In genomic region chr7:66661572-66661971, GRCm38 (mm10) we compare ENCODE assay signal across 8 mouse cellular contexts. TPM values are rescaled to one million over a fixed set of nuclear protein-coding genes. Genes with fewer than 3 reads are reported as not detected.
DNase-seq lines count a peak whose midpoint lies in the region; ATAC-seq and TF ChIP-seq lines count a peak whose summit lies in the region.

No protein-coding gene starts in this region.

- ATAC-seq in CD4-positive, CD25-positive, alpha-beta regulatory T cell, adult 4 months, result peak; percentile 91
- no peak for ATAC-seq in heart, embryonic 11.5 days (replicated peaks; ENCODE audit: insufficient number of reproducible peaks, low FRiP score, low TSS enrichment)
- no peak for ATAC-seq in kidney, postnatal 0 days (replicated peaks; ENCODE audit: low FRiP score, low read depth)
- ATAC-seq in liver, embryonic 11.5 days (replicated peaks; ENCODE audit: low FRiP score), result 0 out of 2 replicates have a peak, but pooled peaks have one; percentile 34
- 0 out of 2 replicates have a peak, but pooled peaks have one; percentile 39 for ATAC-seq in stomach, embryonic 15.5 days (ENCODE audit: insufficient read depth, low FRiP score, low read depth)

- no peaks in the 10 kb centered on the region for H3K27me3 ChIP-seq in erythroblast, embryonic 14.5 days (ENCODE audit: control insufficient read depth)
- no peaks in the 10 kb centered on the region for H3K27me3 ChIP-seq in heart, embryonic 11.5 days (ENCODE audit: control insufficient read depth, insufficient read depth, low read length)
- H3K27me3 ChIP-seq in kidney, postnatal 0 days (ENCODE audit: insufficient read depth, low read length), result no peaks in the 10 kb centered on the region
- H3K27me3 ChIP-seq in liver, embryonic 11.5 days (replicated peaks; ENCODE audit: control insufficient read depth, insufficient read depth, low read length), result no peaks in the 10 kb centered on the region
- no peaks in the 10 kb centered on the region for H3K27me3 ChIP-seq in stomach, embryonic 15.5 days (replicated peaks)

- peaks cover 2% of the 10 kb centered on the region for H3K4me1 ChIP-seq in erythroblast, embryonic 14.5 days (ENCODE audit: control insufficient read depth)
- H3K4me1 ChIP-seq in heart, embryonic 11.5 days (ENCODE audit: control insufficient read depth, insufficient read depth, low read length), result no peaks in the 10 kb centered on the region
- no peaks in the 10 kb centered on the region for H3K4me1 ChIP-seq in kidney, postnatal 0 days (replicated peaks; ENCODE audit: insufficient read depth, low read length)
- H3K4me1 ChIP-seq in liver, embryonic 11.5 days (replicated peaks; ENCODE audit: control insufficient read depth, insufficient read depth, low read length), result no peaks in the 10 kb centered on the region
- no peaks in the 10 kb centered on the region for H3K4me1 ChIP-seq in stomach, embryonic 15.5 days

- H3K4me2 ChIP-seq in heart, embryonic 11.5 days, result peak overlapping the region; percentile 53
- H3K4me2 ChIP-seq in kidney, postnatal 0 days (ENCODE audit: low read length), result peak overlapping the region; percentile 17
- peak overlapping the region; percentile 43; the same call in 1 of the 2 replicates for H3K4me2 ChIP-seq in liver, embryonic 11.5 days
- peak overlapping the region; percentile 47 for H3K4me2 ChIP-seq in stomach, embryonic 15.5 days

- no peak overlapping the region for H3K27ac ChIP-seq in heart, embryonic 11.5 days (ENCODE audit: low read depth, low read length)
- no peak overlapping the region for H3K27ac ChIP-seq in kidney, postnatal 0 days
- H3K27ac ChIP-seq in liver, embryonic 11.5 days (ENCODE audit: low read depth, low read length), result no peak overlapping the region
- no peak overlapping the region for H3K27ac ChIP-seq in stomach, embryonic 15.5 days

- H3K36me3 ChIP-seq in erythroblast, embryonic 14.5 days (ENCODE audit: control insufficient read depth), result peaks cover 27% of the 10 kb centered on the region
- peaks cover 7% of the 10 kb centered on the region; the same call in 1 of the 2 replicates for H3K36me3 ChIP-seq in heart, embryonic 11.5 days (ENCODE audit: control insufficient read depth, insufficient read depth, low read length)
- 0 out of 2 replicates have a peak, but pooled peaks cover 18% of the 10 kb centered on the region for H3K36me3 ChIP-seq in kidney, postnatal 0 days (ENCODE audit: insufficient read depth, low read length)
- peaks cover 8% of the 10 kb centered on the region; the same call in 1 of the 2 replicates for H3K36me3 ChIP-seq in liver, embryonic 11.5 days (ENCODE audit: control insufficient read depth, insufficient read depth, low read length)
- peaks cover 14% of the 10 kb centered on the region; the same call in 1 of the 2 replicates for H3K36me3 ChIP-seq in stomach, embryonic 15.5 days

- H3K9me3 ChIP-seq in erythroblast, embryonic 14.5 days (ENCODE audit: control insufficient read depth, low read length), result no peaks in the 10 kb centered on the region
- no peaks in the 10 kb centered on the region for H3K9me3 ChIP-seq in heart, embryonic 11.5 days (replicated peaks; ENCODE audit: control insufficient read depth, low read length)
- H3K9me3 ChIP-seq in kidney, postnatal 0 days (replicated peaks; ENCODE audit: low read length), result no peaks in the 10 kb centered on the region
- H3K9me3 ChIP-seq in liver, embryonic 11.5 days (ENCODE audit: control insufficient read depth, low read length), result no peaks in the 10 kb centered on the region
- H3K9me3 ChIP-seq in stomach, embryonic 15.5 days, result no peaks in the 10 kb centered on the region

- peak; percentile 86 for DNase-seq in brain, embryonic 14.5 days (ENCODE audit: low read depth)
- DNase-seq in kidney, postnatal 0 days (ENCODE audit: low spot score), result peak; percentile 93
- DNase-seq in liver, embryonic 11.5 days (ENCODE audit: low spot score), result peak; percentile 66
- DNase-seq in naive thymus-derived CD4-positive, alpha-beta T cell, adult 2 months (ENCODE audit: low read depth), result peak; percentile 89

- WGBS in heart, embryonic 11.5 days (ENCODE audit: insufficient replicate concordance), result 10% methylated on average over 8 of the region's 8 CpGs
- 23% methylated on average over 8 of the region's 8 CpGs for WGBS in kidney, postnatal 0 days
- WGBS in liver, embryonic 11.5 days, result 20% methylated on average over 8 of the region's 8 CpGs
- WGBS in stomach, embryonic 15.5 days, result 12% methylated on average over 8 of the region's 8 CpGs

- no peak for TF ChIP-seq POLR2A in brain, embryonic 14.5 days (IDR thresholded peaks at IDR 0.05; ENCODE audit: borderline replicate concordance, extremely low read depth, insufficient read depth, insufficient read length, poor library complexity, severe bottlenecking)

- peak; percentile 70 for TF ChIP-seq CTCF in brain, embryonic 14.5 days (IDR thresholded peaks at IDR 0.05; ENCODE audit: borderline replicate concordance, extremely low read depth, insufficient read depth, insufficient read length)
- TF ChIP-seq CTCF in kidney, postnatal 0 days (IDR thresholded peaks at IDR 0.05; ENCODE audit: low read depth), result peak; percentile 97

- no peak overlapping the region for H3K9ac ChIP-seq in heart, embryonic 11.5 days (ENCODE audit: low read depth, low read length)
- no peak overlapping the region for H3K9ac ChIP-seq in kidney, postnatal 0 days (ENCODE audit: low read depth, low read length)
- no peak overlapping the region for H3K9ac ChIP-seq in liver, embryonic 11.5 days (ENCODE audit: low read depth, low read length)
- no peak overlapping the region for H3K9ac ChIP-seq in stomach, embryonic 15.5 days

- H3K4me3 ChIP-seq in erythroblast, embryonic 14.5 days (replicated peaks), result peak overlapping the region; percentile 43
- peak overlapping the region; percentile 32 for H3K4me3 ChIP-seq in heart, embryonic 11.5 days (ENCODE audit: low read depth, low read length)
- no peak overlapping the region for H3K4me3 ChIP-seq in kidney, postnatal 0 days (replicated peaks; ENCODE audit: low read depth, low read length)
- no peak overlapping the region for H3K4me3 ChIP-seq in liver, embryonic 11.5 days (ENCODE audit: low read depth, low read length)
- peak overlapping the region; percentile 29; the same call in 1 of the 2 replicates for H3K4me3 ChIP-seq in stomach, embryonic 15.5 days (replicated peaks)

RNA-seq across cellular contexts. Expression of gene Asb7, which starts 27.8 kb away (rescaled TPM):
- 1 to 10 TPM; 6.8 to 9.3 TPM for polyA plus RNA-seq in CD4-positive, CD25-positive, alpha-beta regulatory T cell, adult 4 months (2017; shearing (Covaris generic))
- polyA plus RNA-seq in brain, embryonic 14.5 days (2012; rRNA removed), result 10.3 and 13.0 TPM in 2 replicates
- 0.30 and 1.0 TPM in 2 replicates for polyA plus RNA-seq in erythroblast, embryonic 14.5 days (2012)
- 10.8 and 12.5 TPM in 2 replicates for polyA plus RNA-seq in heart, embryonic 11.5 days (2014; fragmentation: Nextera tagmentation; extraction: Ambion mirVana)
- polyA plus RNA-seq in kidney, postnatal 0 days (2015; fragmentation: Nextera tagmentation; extraction: Ambion mirVana), result 12.9 and 14.3 TPM in 2 replicates
- polyA plus RNA-seq in liver, embryonic 11.5 days (2014; fragmentation: Nextera tagmentation; extraction: Ambion mirVana), result 11.5 and 13.1 TPM in 2 replicates
- 12.1 and 12.2 TPM in 2 replicates for polyA plus RNA-seq in stomach, embryonic 15.5 days (2015; fragmentation: Nextera tagmentation; extraction: Ambion mirVana)

RNA-seq across cellular contexts. Expression of gene Lins1, which starts 28.1 kb away (rescaled TPM):
- polyA plus RNA-seq in CD4-positive, CD25-positive, alpha-beta regulatory T cell, adult 4 months (2017; shearing (Covaris generic)), result 1 to 10 TPM; 8.2 TPM
- polyA plus RNA-seq in brain, embryonic 14.5 days (2012; rRNA removed), result 19.3 and 23.2 TPM in 2 replicates
- 0.05 TPM in 1 of 2 replicates, not detected in the other for polyA plus RNA-seq in erythroblast, embryonic 14.5 days (2012)
- polyA plus RNA-seq in heart, embryonic 11.5 days (2014; fragmentation: Nextera tagmentation; extraction: Ambion mirVana), result 10.8 and 16.4 TPM in 2 replicates
- 13.5 and 13.6 TPM in 2 replicates for polyA plus RNA-seq in kidney, postnatal 0 days (2015; fragmentation: Nextera tagmentation; extraction: Ambion mirVana)
- 14.5 and 16.0 TPM in 2 replicates for polyA plus RNA-seq in liver, embryonic 11.5 days (2014; fragmentation: Nextera tagmentation; extraction: Ambion mirVana)
- polyA plus RNA-seq in stomach, embryonic 15.5 days (2015; fragmentation: Nextera tagmentation; extraction: Ambion mirVana), result 14.5 and 15.6 TPM in 2 replicates

Comparison
In these comparisons a context has a peak if more than half of its experiments do, and no peak if none do; other contexts are left out.
1. ATAC-seq: peak in CD4-positive, CD25-positive, alpha-beta regulatory T cell, adult 4 months (single experiment), liver, embryonic 11.5 days (single experiment) and stomach, embryonic 15.5 days (single experiment); none in heart, embryonic 11.5 days (single experiment) and kidney, postnatal 0 days (single experiment).
2. H3K4me3 ChIP-seq: peak in erythroblast, embryonic 14.5 days (single experiment), heart, embryonic 11.5 days (single experiment) and stomach, embryonic 15.5 days (single experiment); none in kidney, postnatal 0 days (single experiment) and liver, embryonic 11.5 days (single experiment).
3. Peak in every context shown above with its lines, with median percentiles within 50 percentile points of each other: DNase-seq and H3K4me2 ChIP-seq.